Mouse (Mus musculus) cerebellum, adult 2 months (tissue): ENCODE data around the gene Med27.

ENCODE experiments used
- CTCF ChIP-seq: fragments of 200-500 bp; IDR thresholded peaks from 2 replicates; pipeline ENCODE4 v1.5.1; 2011; ENCODE audit warnings: low read depth, mild to moderate bottlenecking, control low read depth, low read length, moderate library complexity, borderline replicate concordance; ENCODE audit not compliant: insufficient read depth
- POLR2A ChIP-seq: fragments of 200-500 bp; IDR thresholded peaks from 2 replicates; pipeline ENCODE4 v1.6.1; 2011; ENCODE audit warnings: low read length, control low read depth, borderline replicate concordance; ENCODE audit not compliant: insufficient read depth

DNA sequence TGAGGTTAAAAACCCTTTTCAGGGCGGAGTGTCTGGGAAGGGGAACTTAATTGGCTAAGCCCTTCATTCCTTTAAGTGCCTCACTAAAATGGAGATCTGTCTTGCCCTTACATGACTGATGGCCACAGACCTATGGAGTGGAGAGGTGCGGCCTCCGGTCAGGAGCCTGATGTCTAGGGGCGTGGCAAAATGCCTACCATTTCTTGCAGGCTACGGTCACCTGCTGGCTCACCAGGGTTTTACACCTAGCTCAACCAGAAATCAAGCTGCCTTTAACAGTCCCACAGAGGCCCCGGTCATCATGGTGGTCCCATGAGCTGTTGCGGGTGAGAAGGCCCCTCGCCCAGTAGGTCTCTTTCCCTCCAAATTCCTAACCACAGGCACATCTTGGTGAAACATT lies 190.7 kb downstream of the Med27 start:
- TF ChIP-seq CTCF (no peak), POLR2A (no peak)
